Mouse (Mus musculus) hindbrain, embryonic 16.5 days (tissue): Measurements from ENCODE around the gene Tmed4. TPM values are rescaled to one million over a fixed set of nuclear protein-coding genes. Genes with fewer than 3 reads are reported as not detected.

Experiments used
- ATAC-seq: fragments of 200-750 bp; cut with Nextera tagmentation; 2 replicates; pipeline ENCODE4 v1.8.0; 2017; ENCODE audit warnings: moderate TSS enrichment, moderate library complexity
- H3K27ac ChIP-seq: fragments of 300-500 bp; sonication (generic); 2 replicates; pipeline ENCODE4 v1.5.1; 2014; ENCODE audit warnings: low read depth, mild to moderate bottlenecking, control low read depth, low read length, moderate library complexity
- H3K27me3 ChIP-seq: fragments of 300-500 bp; sonication (generic); replicated peaks from 2 replicates; pipeline ENCODE4 v1.6.1; 2014; ENCODE audit warnings: low read length; ENCODE audit not compliant: control insufficient read depth, insufficient read depth
- H3K36me3 ChIP-seq: fragments of 300-500 bp; sonication (generic); 2 replicates; pipeline ENCODE4 v1.6.1; 2014; ENCODE audit warnings: mild to moderate bottlenecking, low read length, moderate library complexity, mixed read lengths; ENCODE audit not compliant: control insufficient read depth, insufficient read depth
- H3K4me1 ChIP-seq: fragments of 300-500 bp; sonication (generic); 2 replicates; pipeline ENCODE4 v1.6.1; 2014; ENCODE audit warnings: low read depth, low read length; ENCODE audit not compliant: control insufficient read depth, insufficient read depth
- H3K4me2 ChIP-seq: fragments of 300-500 bp; sonication (generic); 2 replicates; pipeline ENCODE4 v1.6.1; 2014; ENCODE audit warnings: mild to moderate bottlenecking, low read length, control low read depth, moderate library complexity
- H3K4me3 ChIP-seq: fragments of 300-500 bp; sonication (generic); 2 replicates; pipeline ENCODE4 v1.5.1; 2014; ENCODE audit warnings: mild to moderate bottlenecking, low read length, control low read depth, moderate library complexity
- H3K9ac ChIP-seq: fragments of 300-500 bp; sonication (generic); 2 replicates; pipeline ENCODE4 v1.6.1; 2014; ENCODE audit warnings: low read depth, mild to moderate bottlenecking, control low read depth, low read length, moderate library complexity
- H3K9me3 ChIP-seq: fragments of 300-500 bp; sonication (generic); 2 replicates; pipeline ENCODE4 v1.6.1; 2014; ENCODE audit warnings: mild to moderate bottlenecking, low read length, moderate library complexity; ENCODE audit not compliant: control insufficient read depth
- WGBS: fragments of 180-500 bp; shearing (Covaris S2); extraction: QIAGEN DNeasy Blood & Tissue Kit; methylation state at CpG from one replicate; pipeline ENCODE4 v1.1.7; 2014; 5-methylcytosine and 5-hydroxymethylcytosine counted together
- polyA plus RNA-seq: library from polyadenylated mRNA; unstranded; fragments of >200 nt; fragmentation: Nextera tagmentation; extraction: Ambion mirVana; gene quantifications from 2 replicates; pipeline ENCODE4 v1.2.1, GENCODE M21; 2015

Tmed4 gene
- 111 and 119 TPM in 2 replicates for polyA plus RNA-seq

DNA sequence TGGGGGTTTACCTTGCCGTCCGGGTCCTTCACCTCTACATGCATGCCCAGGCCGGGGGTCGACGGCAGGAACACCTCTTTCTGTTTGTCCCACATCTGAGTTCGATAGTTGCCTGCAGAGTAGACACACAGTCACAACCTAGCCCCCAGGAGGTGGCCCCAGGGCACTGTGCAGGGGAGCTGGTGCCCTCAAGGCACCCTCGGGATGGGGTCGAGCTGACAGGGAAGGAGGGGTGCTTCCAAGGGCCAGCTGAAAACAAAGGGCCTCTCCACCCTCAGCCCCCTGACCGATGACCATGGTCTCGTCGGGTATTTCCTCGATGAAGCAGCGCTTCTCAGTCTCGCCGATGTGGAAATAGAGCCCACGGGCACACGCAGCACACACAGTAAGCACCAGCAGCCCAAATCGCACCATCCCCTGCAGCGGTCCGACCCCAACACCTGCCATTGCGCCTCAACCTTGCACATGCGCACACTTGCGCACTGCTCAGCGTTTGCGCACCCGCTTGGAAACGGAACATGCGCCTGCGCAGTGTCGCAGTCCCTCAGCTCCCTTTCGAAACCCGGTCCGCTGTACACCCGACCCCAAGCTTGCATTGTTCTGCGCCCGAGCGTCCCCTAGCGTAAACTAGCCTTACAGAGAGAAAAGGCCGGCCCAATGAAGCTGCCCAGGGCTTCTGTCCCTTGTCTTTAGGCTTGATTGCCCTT is at the start of gene Tmed4:
Gene Tmed4 (minus strand): TSS at position 484 of the 707 bp plus-strand sequence.
- no peaks in the 10 kb centered on the region for H3K9me3 ChIP-seq

DNA sequence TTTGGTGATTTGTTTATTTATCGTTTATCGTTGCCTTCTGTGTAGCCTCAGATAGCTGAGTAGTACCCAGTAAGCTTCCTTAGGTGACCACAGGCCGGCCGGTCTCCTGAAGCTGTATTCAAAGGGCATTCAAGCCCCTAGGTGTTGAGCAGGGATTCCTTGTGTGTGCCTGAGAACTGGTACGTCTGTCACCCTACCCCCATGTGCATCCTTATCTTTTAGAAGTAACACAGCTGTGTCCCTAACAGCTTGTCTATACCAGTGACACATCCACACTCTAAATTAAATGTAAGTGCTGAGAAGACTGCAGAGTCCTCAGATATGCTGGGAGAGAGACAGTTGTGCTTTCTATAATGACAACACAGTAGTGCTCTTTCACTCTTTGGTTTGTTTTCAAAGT is 48.7 kb upstream of the Tmed4 start:
- no peaks in the 10 kb centered on the region for H3K9me3 ChIP-seq
- 0 out of 2 replicates have a peak, but pooled peaks cover 3% of the 10 kb centered on the region for H3K36me3 ChIP-seq
- H3K9ac ChIP-seq = no peak overlapping the region
- H3K4me2 ChIP-seq = no peak overlapping the region
- no peak overlapping the region for H3K4me3 ChIP-seq
- ATAC-seq = no peak
- no peaks in the 10 kb centered on the region for H3K27me3 ChIP-seq
- no peak overlapping the region for H3K27ac ChIP-seq
- 90% methylated on average over 5 of the region's 5 CpGs for whole genome bisulfite sequencing
- H3K4me1 ChIP-seq = no peaks in the 10 kb centered on the region

More for the DNA sequence above, at the start of gene Tmed4:
- Histone ChIP-seq H3K27me3 (no peaks in the 10 kb centered on the region), H3K4me3 (peak within 1 kb of the TSS; percentile 83), H3K4me2 (peak within 1 kb of the TSS; percentile 95), H3K36me3 (no peaks in the 10 kb centered on the region; the same call in 1 of the 2 replicates), H3K27ac (peak within 1 kb of the TSS; percentile 74), H3K9ac (peak within 1 kb of the TSS; percentile 92), H3K4me1 (peaks cover 21% of the 10 kb centered on the region)
- peak; percentile 98 for ATAC-seq
- WGBS = under 1% methylated on average over 39 of the region's 39 CpGs

DNA sequence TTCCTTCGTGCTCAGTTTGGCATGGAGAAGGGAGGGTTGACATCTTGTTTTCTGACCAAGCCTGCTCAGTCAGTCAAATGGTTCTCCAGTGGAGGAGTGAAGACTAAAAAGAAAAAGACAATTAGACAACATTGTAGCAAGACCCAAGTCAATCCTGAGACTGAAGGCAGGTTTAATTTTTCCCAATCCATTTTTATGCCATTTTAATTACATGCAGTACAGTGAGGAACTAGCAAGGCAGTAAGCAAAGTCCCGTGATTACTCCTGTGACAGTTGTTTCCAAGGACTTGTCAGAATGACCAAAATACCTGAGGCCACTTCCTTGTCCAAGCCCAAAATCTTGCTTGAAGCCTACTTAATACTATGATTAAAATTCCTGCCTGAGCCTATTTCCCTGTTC is 47.4 kb upstream of the Tmed4 start:
- no peak for ATAC-seq
- 91% methylated on average over 2 of the region's 2 CpGs for WGBS
- H3K4me3 ChIP-seq = no peak overlapping the region

DNA sequence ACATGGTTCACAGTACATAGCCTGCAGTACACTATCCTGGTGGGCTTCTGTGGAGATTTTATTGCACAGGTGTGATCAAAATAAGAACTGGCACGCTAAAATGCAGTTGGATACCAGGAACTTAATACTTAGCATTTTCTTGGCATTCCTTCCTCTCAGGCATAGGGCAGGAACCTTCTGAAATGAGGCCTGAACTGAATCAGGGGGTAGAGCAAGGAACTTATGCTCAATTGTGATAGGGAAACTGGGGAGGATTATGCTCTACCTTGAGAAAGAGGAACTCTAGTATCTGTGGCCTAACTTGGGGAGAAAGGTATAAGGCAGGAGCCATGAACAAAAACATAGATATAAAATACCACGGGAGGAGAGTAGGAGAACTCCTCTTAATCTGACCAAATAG is 44.7 kb upstream of the Tmed4 start:
- peaks cover 10% of the 10 kb centered on the region for H3K36me3 ChIP-seq
- WGBS = 96% methylated on average over 2 of the region's 2 CpGs
- H3K4me3 ChIP-seq = no peak overlapping the region

More for the DNA sequence above, 47.4 kb upstream of the Tmed4 start:
- no peaks in the 10 kb centered on the region for H3K4me1 ChIP-seq
- no peak overlapping the region for H3K27ac ChIP-seq
- H3K4me2 ChIP-seq = no peak overlapping the region
- no peaks in the 10 kb centered on the region for H3K27me3 ChIP-seq
- H3K9ac ChIP-seq = no peak overlapping the region
- 0 out of 2 replicates have a peak, but pooled peaks cover 3% of the 10 kb centered on the region for H3K36me3 ChIP-seq
- no peaks in the 10 kb centered on the region for H3K9me3 ChIP-seq

DNA sequence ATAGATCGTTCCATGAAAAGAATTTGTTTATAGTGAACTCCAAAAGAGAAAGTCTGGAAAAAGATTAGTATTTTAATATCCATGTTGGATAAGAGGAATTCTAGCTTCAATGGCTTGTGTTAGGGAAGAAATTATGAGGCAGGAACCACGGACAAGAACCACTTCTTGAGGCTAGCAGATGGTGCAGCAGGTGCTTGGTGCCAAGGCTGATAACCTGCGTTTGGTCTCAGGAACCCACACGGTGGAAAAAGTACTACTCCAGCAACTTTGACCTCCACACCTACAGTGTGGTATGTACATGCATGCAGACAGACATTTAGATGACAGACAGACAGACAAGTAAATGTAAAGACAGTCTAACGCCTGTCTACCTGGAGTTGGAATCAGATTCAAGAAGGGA is 43.9 kb upstream of the Tmed4 start:
- ATAC-seq = no peak
- H3K4me3 ChIP-seq = no peak overlapping the region
- H3K9ac ChIP-seq = no peak overlapping the region
- H3K27ac ChIP-seq = no peak overlapping the region
- H3K36me3 ChIP-seq = peaks cover 13% of the 10 kb centered on the region
- no peaks in the 10 kb centered on the region for H3K27me3 ChIP-seq
- WGBS = 94% methylated on average over 5 of the region's 5 CpGs
- H3K4me1 ChIP-seq = no peaks in the 10 kb centered on the region
- H3K4me2 ChIP-seq = no peak overlapping the region
- no peaks in the 10 kb centered on the region for H3K9me3 ChIP-seq

More for the DNA sequence above, 44.7 kb upstream of the Tmed4 start:
- Histone ChIP-seq H3K4me1 (no peaks in the 10 kb centered on the region), H3K27ac (no peak overlapping the region), H3K4me2 (no peak overlapping the region), H3K27me3 (no peaks in the 10 kb centered on the region), H3K9me3 (no peaks in the 10 kb centered on the region), H3K9ac (no peak overlapping the region)
- ATAC-seq = no peak

DNA sequence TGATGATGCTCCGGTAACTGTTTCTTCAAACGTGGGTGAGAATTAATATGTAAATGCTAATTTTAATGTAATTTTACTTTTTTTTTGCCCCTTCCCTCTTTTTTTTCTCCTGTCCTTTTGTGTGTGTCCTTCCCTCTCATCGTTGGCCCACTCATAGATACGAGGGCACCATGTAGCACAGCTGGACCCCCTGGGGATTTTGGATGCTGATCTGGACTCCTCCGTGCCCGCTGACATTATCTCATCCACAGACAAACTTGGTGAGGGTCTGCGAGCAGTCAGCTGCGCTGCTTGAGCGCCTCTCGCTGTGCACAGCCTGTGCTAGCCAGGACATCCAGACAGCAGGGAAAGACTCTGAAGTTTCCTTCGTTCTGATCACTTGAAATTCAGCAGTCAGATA is 42.2 kb upstream of the Tmed4 start:
- Histone ChIP-seq H3K9me3 (no peaks in the 10 kb centered on the region), H3K4me3 (no peak overlapping the region), H3K36me3 (peaks cover 13% of the 10 kb centered on the region), H3K4me2 (no peak overlapping the region), H3K27me3 (no peaks in the 10 kb centered on the region), H3K27ac (no peak overlapping the region), H3K4me1 (no peaks in the 10 kb centered on the region), H3K9ac (no peak overlapping the region)
- WGBS = 74% methylated on average over 11 of the region's 11 CpGs
- no peak for ATAC-seq

DNA sequence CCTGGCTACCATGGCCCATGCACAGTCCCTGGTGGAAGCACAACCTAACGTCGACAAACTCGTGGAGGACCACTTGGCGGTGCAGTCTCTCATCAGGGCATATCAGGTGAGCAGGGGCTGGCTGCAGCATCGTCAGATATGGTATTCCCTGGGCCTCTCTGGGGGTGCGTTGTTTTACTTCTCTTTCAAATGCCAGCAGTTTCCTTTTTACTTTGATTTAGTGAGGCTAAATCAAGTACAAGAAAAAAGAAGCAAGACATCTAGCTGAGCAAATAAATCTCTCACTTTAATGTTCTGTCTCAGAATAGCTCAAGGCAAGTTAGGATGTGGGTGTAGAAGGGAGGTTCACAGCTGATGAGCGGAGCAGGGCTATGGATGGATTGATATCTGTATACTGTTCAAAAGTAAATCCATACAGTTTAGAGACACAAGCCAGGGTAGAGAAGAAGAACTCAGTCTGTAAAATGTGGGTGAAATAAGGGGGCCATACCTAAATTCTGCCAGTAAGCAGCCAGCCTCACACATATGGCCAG is 39.3 kb upstream of the Tmed4 start:
- no peak for ATAC-seq
- Histone ChIP-seq H3K4me1 (no peaks in the 10 kb centered on the region), H3K9me3 (no peaks in the 10 kb centered on the region), H3K27me3 (no peaks in the 10 kb centered on the region), H3K27ac (no peak overlapping the region), H3K4me3 (no peak overlapping the region), H3K36me3 (peaks cover 17% of the 10 kb centered on the region), H3K4me2 (no peak overlapping the region), H3K9ac (no peak overlapping the region)
- 87% methylated on average over 7 of the region's 7 CpGs for WGBS

DNA sequence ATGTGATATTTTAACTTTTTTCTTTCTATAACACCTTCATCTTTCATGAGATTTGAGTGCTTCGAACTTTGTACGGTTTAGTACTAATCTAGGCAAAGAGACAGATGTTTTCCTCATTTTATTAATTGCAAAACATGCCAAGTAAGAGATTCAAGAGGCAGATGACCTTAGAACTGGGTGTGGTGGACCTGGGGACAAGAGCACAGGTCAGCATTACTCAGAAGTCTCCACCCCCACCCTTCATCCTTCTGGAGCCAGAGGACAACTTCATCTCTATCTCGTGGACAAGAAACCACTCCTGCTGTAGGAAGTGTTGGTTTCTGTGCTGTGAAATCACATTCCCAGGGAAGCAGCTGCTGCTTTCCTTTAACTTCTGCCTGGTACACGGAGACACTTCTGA is 33.5 kb upstream of the Tmed4 start:
- H3K4me2 ChIP-seq = no peak overlapping the region
- no peaks in the 10 kb centered on the region for H3K4me1 ChIP-seq
- no peaks in the 10 kb centered on the region for H3K9me3 ChIP-seq
- 92% methylated on average over 4 of the region's 4 CpGs for WGBS
- no peak overlapping the region for H3K9ac ChIP-seq
- no peaks in the 10 kb centered on the region for H3K27me3 ChIP-seq
- peaks cover 4% of the 10 kb centered on the region; the same call in 1 of the 2 replicates for H3K36me3 ChIP-seq
- H3K27ac ChIP-seq = no peak overlapping the region
- no peak overlapping the region for H3K4me3 ChIP-seq
- ATAC-seq = no peak

DNA sequence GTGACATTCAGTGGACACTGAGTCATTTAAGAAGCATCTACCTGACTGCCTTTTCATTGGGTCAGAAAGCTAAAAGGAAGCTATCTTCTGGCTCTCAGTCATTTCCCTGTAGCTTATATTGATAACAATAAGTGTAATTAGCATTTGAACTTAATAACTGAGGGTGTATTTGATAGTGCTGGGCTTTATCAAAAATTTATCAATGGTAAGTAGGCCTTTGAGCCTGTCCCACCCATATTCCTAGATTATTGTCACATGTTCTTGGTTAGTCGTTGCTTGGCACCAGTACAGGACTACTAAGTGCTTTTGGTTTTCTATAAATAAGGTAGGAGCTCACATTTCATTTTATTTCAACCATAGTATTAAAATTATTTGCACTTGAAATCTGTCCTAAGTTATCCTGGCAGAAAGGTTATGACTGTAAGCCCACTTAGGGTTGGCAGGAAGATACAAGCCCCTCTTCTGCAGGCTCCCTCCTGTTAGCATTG is 31.3 kb upstream of the Tmed4 start:
- Histone ChIP-seq H3K36me3 (peaks cover 7% of the 10 kb centered on the region; the same call in 1 of the 2 replicates), H3K9me3 (no peaks in the 10 kb centered on the region), H3K27me3 (no peaks in the 10 kb centered on the region), H3K4me1 (no peaks in the 10 kb centered on the region), H3K4me3 (no peak overlapping the region), H3K27ac (no peak overlapping the region), H3K9ac (no peak overlapping the region), H3K4me2 (no peak overlapping the region)
- 91% methylated on average over 1 of the region's 1 CpGs for WGBS
- no peak for ATAC-seq
